Mouse (Mus musculus): ENCODE measurements around the gene Hnrnpk. TPM values are rescaled to one million over a fixed set of nuclear protein-coding genes. Genes with fewer than 3 reads are reported as not detected.
"Not testable (repeated sequence)": the region's sequence is repeated elsewhere in the genome, so short reads cannot be mapped to it uniquely, and the experiment has no call there.

The Hnrnpk gene
- polyA plus RNA-seq, 1 experiment from 2014 or later, result 681 TPM

GRCm38 (mm10) chr13:58366373-58366772 is 36.8 kb downstream of the Hnrnpk start:
- Histone ChIP-seq H3K4me3 (ENCODE audit: low read depth, low read length) (no peak overlapping the region), H3K4me1 (ENCODE audit: insufficient read depth, low read depth, low read length) (no peaks in the 10 kb centered on the region), H3K9ac (replicated peaks; ENCODE audit: low read depth) (no peak overlapping the region), H3K27ac (ENCODE audit: low read length) (no peak overlapping the region), H3K36me3 (ENCODE audit: insufficient read depth, low read length) (no peaks in the 10 kb centered on the region), H3K27me3 (replicated peaks; ENCODE audit: insufficient read depth, low read length) (no peaks in the 10 kb centered on the region), H3K9me3 (ENCODE audit: low read length) (no peaks in the 10 kb centered on the region), H3K4me2 (replicated peaks; ENCODE audit: low read depth, low read length) (no peak overlapping the region)
- DNase-seq (ENCODE audit: low spot score) (no peak), ATAC-seq (no peak)
- 72% methylated on average over 3 of the region's 3 CpGs for WGBS
- TF ChIP-seq CTCF (IDR thresholded peaks at IDR 0.05) (no peak), EP300 (IDR thresholded peaks at IDR 0.05) (no peak)

- H3K9ac ChIP-seq (replicated peaks; ENCODE audit: low read depth); H3K27ac ChIP-seq (ENCODE audit: low read length); H3K27me3 ChIP-seq (replicated peaks; ENCODE audit: insufficient read depth, low read length); ATAC-seq; DNase-seq (ENCODE audit: low spot score); H3K4me3 ChIP-seq (ENCODE audit: low read depth, low read length); H3K4me1 ChIP-seq (ENCODE audit: insufficient read depth, low read depth, low read length); H3K4me2 ChIP-seq (replicated peaks; ENCODE audit: low read depth, low read length); H3K36me3 ChIP-seq (ENCODE audit: insufficient read depth, low read length); H3K9me3 ChIP-seq (ENCODE audit: low read length): not testable (repeated sequence)
- WGBS, result 74% methylated on average over 8 of the region's 8 CpGs
Observed at GRCm38 (mm10) chr13:58365179-58365578, 38.0 kb downstream of the Hnrnpk start.

GRCm38 (mm10) chr13:58364353-58365175 is 38.6 kb downstream of the Hnrnpk start:
- ATAC-seq, result no peak
- WGBS, result 51% methylated on average over 8 of the region's 8 CpGs

GRCm38 (mm10) chr13:58359304-58359653 is 43.9 kb downstream of the Hnrnpk start:
- no peak for DNase-seq (ENCODE audit: low spot score)

More at GRCm38 (mm10) chr13:58364353-58365175, 38.6 kb downstream of the Hnrnpk start:
- Histone ChIP-seq H3K27ac (ENCODE audit: low read length) (no peak overlapping the region), H3K27me3 (replicated peaks; ENCODE audit: insufficient read depth, low read length) (no peaks in the 10 kb centered on the region), H3K36me3 (ENCODE audit: insufficient read depth, low read length) (no peaks in the 10 kb centered on the region), H3K4me1 (ENCODE audit: insufficient read depth, low read depth, low read length) (no peaks in the 10 kb centered on the region), H3K4me2 (replicated peaks; ENCODE audit: low read depth, low read length) (no peak overlapping the region), H3K9me3 (ENCODE audit: low read length) (no peaks in the 10 kb centered on the region), H3K9ac (replicated peaks; ENCODE audit: low read depth) (no peak overlapping the region), H3K4me3 (ENCODE audit: low read depth, low read length) (no peak overlapping the region)
- TF ChIP-seq EP300 (IDR thresholded peaks at IDR 0.05) (no peak), CTCF (IDR thresholded peaks at IDR 0.05) (no peak)
- no peak for DNase-seq (ENCODE audit: low spot score)

GRCm38 (mm10) chr13:58358629-58359303 is 44.4 kb downstream of the Hnrnpk start, which contains the start of gene Kif27:
Kif27 (minus strand) TSS chr13:58359122.
- peak within 1 kb of the TSS; percentile 51 for H3K4me3 ChIP-seq (ENCODE audit: low read depth, low read length)
- no peaks in the 10 kb centered on the region for H3K36me3 ChIP-seq (ENCODE audit: insufficient read depth, low read length)
- peak; percentile 99 for ATAC-seq
- peak within 1 kb of the TSS; percentile 5; the same call in 1 of the 2 replicates for H3K9ac ChIP-seq (replicated peaks; ENCODE audit: low read depth)
- DNase-seq (ENCODE audit: low spot score), result peak; percentile 95
- H3K27ac ChIP-seq (ENCODE audit: low read length), result 0 out of 2 replicates have a peak within 1 kb of the TSS, but pooled peaks have one; percentile 45
- no peaks in the 10 kb centered on the region for H3K27me3 ChIP-seq (replicated peaks; ENCODE audit: insufficient read depth, low read length)
- TF ChIP-seq CTCF (IDR thresholded peaks at IDR 0.05) (no peak), EP300 (IDR thresholded peaks at IDR 0.05) (no peak)
- no peaks in the 10 kb centered on the region for H3K9me3 ChIP-seq (ENCODE audit: low read length)
- no peaks in the 10 kb centered on the region for H3K4me1 ChIP-seq (ENCODE audit: insufficient read depth, low read depth, low read length)
- peak within 1 kb of the TSS; percentile 97 for H3K4me2 ChIP-seq (replicated peaks; ENCODE audit: low read depth, low read length)
- under 1% methylated on average over 57 of the region's 85 CpGs for WGBS

More at GRCm38 (mm10) chr13:58359304-58359653, 43.9 kb downstream of the Hnrnpk start:
- H3K36me3 ChIP-seq (ENCODE audit: insufficient read depth, low read length), result no peaks in the 10 kb centered on the region
- peak; percentile 50 for ATAC-seq
- no peaks in the 10 kb centered on the region for H3K4me1 ChIP-seq (ENCODE audit: insufficient read depth, low read depth, low read length)
- H3K9me3 ChIP-seq (ENCODE audit: low read length), result no peaks in the 10 kb centered on the region
- H3K27me3 ChIP-seq (replicated peaks; ENCODE audit: insufficient read depth, low read length), result no peaks in the 10 kb centered on the region
- H3K9ac ChIP-seq (replicated peaks; ENCODE audit: low read depth), result no peak overlapping the region
- TF ChIP-seq EP300 (IDR thresholded peaks at IDR 0.05) (no peak), CTCF (IDR thresholded peaks at IDR 0.05) (no peak)
- H3K4me3 ChIP-seq (ENCODE audit: low read depth, low read length), result peak overlapping the region; percentile 51; the same call in 1 of the 2 replicates
- 4% methylated on average over 7 of the region's 7 CpGs for WGBS
- H3K4me2 ChIP-seq (replicated peaks; ENCODE audit: low read depth, low read length), result peak overlapping the region; percentile 97
- 0 out of 2 replicates have a peak overlapping the region, but pooled peaks have one; percentile 45 for H3K27ac ChIP-seq (ENCODE audit: low read length)

GRCm38 (mm10) chr13:58352996-58353395 is 50.1 kb downstream of the Hnrnpk start:
- Histone ChIP-seq H3K27ac (ENCODE audit: low read length) (no peak overlapping the region), H3K4me3 (ENCODE audit: low read depth, low read length) (no peak overlapping the region), H3K9ac (replicated peaks; ENCODE audit: low read depth) (no peak overlapping the region), H3K4me1 (ENCODE audit: insufficient read depth, low read depth, low read length) (no peaks in the 10 kb centered on the region), H3K4me2 (replicated peaks; ENCODE audit: low read depth, low read length) (no peak overlapping the region), H3K27me3 (replicated peaks; ENCODE audit: insufficient read depth, low read length) (no peaks in the 10 kb centered on the region), H3K36me3 (ENCODE audit: insufficient read depth, low read length) (no peaks in the 10 kb centered on the region), H3K9me3 (ENCODE audit: low read length) (no peaks in the 10 kb centered on the region)
- no peak for TF ChIP-seq EP300 (IDR thresholded peaks at IDR 0.05)
- TF ChIP-seq CTCF (IDR thresholded peaks at IDR 0.05), result no peak
- DNase-seq (ENCODE audit: low spot score), result no peak
- no peak for ATAC-seq

Data from lung, postnatal 0 days (tissue).